Mouse (Mus musculus): ENCODE data around the gene Tgfbr3. TPM values are rescaled to one million over a fixed set of nuclear protein-coding genes. Genes with fewer than 3 reads are reported as not detected.

Tgfbr3 gene
- polyA plus RNA-seq, 1 experiment from 2014 or later = 3.4 TPM

- Histone ChIP-seq H3K9me3 (no peaks in the 10 kb centered on the region), H3K4me2 (replicated peaks) (no peak overlapping the region), H3K4me3 (replicated peaks) (no peak overlapping the region), H3K4me1 (replicated peaks) (no peaks in the 10 kb centered on the region; the same call in 1 of the 2 replicates), H3K27ac (no peak overlapping the region), H3K36me3 (no peaks in the 10 kb centered on the region), H3K9ac (replicated peaks) (no peak overlapping the region), H3K27me3 (no peaks in the 10 kb centered on the region)
- ATAC-seq = no peak
- WGBS = 87% methylated on average over 4 of the region's 4 CpGs
Measured at GRCm38 (mm10) chr5:107122622-107123021, 166.8 kb downstream of the Tgfbr3 start.

GRCm38 (mm10) chr5:107121086-107121485 is 168.3 kb downstream of the Tgfbr3 start:
- H3K4me1 ChIP-seq (replicated peaks) = no peaks in the 10 kb centered on the region; the same call in 1 of the 2 replicates
- no peak overlapping the region for H3K4me2 ChIP-seq (replicated peaks)
- ATAC-seq = no peak
- 76% methylated on average over 10 of the region's 10 CpGs for WGBS
- no peaks in the 10 kb centered on the region for H3K9me3 ChIP-seq
- no peak overlapping the region for H3K27ac ChIP-seq
- H3K27me3 ChIP-seq = no peaks in the 10 kb centered on the region
- no peak overlapping the region for H3K4me3 ChIP-seq (replicated peaks)
- H3K36me3 ChIP-seq = no peaks in the 10 kb centered on the region
- no peak overlapping the region for H3K9ac ChIP-seq (replicated peaks)

GRCm38 (mm10) chr5:107120624-107121023 is 168.8 kb downstream of the Tgfbr3 start:
- Histone ChIP-seq H3K4me3 (replicated peaks) (no peak overlapping the region), H3K9me3 (no peaks in the 10 kb centered on the region), H3K36me3 (no peaks in the 10 kb centered on the region), H3K9ac (replicated peaks) (no peak overlapping the region), H3K27ac (no peak overlapping the region), H3K4me2 (replicated peaks) (no peak overlapping the region), H3K4me1 (replicated peaks) (no peaks in the 10 kb centered on the region; the same call in 1 of the 2 replicates), H3K27me3 (no peaks in the 10 kb centered on the region)
- 91% methylated on average over 3 of the region's 3 CpGs for WGBS
- ATAC-seq = no peak

GRCm38 (mm10) chr5:107119896-107120295 is 169.5 kb downstream of the Tgfbr3 start:
- H3K4me3 ChIP-seq (replicated peaks) = no peak overlapping the region
- no peak overlapping the region for H3K4me2 ChIP-seq (replicated peaks)
- no peaks in the 10 kb centered on the region for H3K27me3 ChIP-seq
- no peak overlapping the region for H3K27ac ChIP-seq
- no peak overlapping the region for H3K9ac ChIP-seq (replicated peaks)
- no peak for ATAC-seq
- H3K4me1 ChIP-seq (replicated peaks) = no peaks in the 10 kb centered on the region
- 64% methylated on average over 6 of the region's 6 CpGs for WGBS
- no peaks in the 10 kb centered on the region for H3K36me3 ChIP-seq
- no peaks in the 10 kb centered on the region for H3K9me3 ChIP-seq

GRCm38 (mm10) chr5:107116821-107117220 is 172.6 kb downstream of the Tgfbr3 start:
- 87% methylated on average over 3 of the region's 3 CpGs for whole genome bisulfite sequencing
- Histone ChIP-seq H3K4me2 (replicated peaks) (no peak overlapping the region), H3K4me3 (replicated peaks) (no peak overlapping the region), H3K9me3 (no peaks in the 10 kb centered on the region), H3K27ac (no peak overlapping the region), H3K27me3 (no peaks in the 10 kb centered on the region), H3K9ac (replicated peaks) (no peak overlapping the region), H3K4me1 (replicated peaks) (0 out of 2 replicates have a peak, but pooled peaks cover under 1% of the 10 kb centered on the region), H3K36me3 (no peaks in the 10 kb centered on the region)
- no peak for ATAC-seq

- Histone ChIP-seq H3K27ac (no peak overlapping the region), H3K9ac (replicated peaks) (no peak overlapping the region), H3K4me1 (replicated peaks) (peaks cover 20% of the 10 kb centered on the region), H3K9me3 (no peaks in the 10 kb centered on the region), H3K27me3 (no peaks in the 10 kb centered on the region), H3K4me2 (replicated peaks) (no peak overlapping the region), H3K4me3 (replicated peaks) (no peak overlapping the region), H3K36me3 (no peaks in the 10 kb centered on the region)
- 86% methylated on average over 7 of the region's 7 CpGs for WGBS
- no peak for ATAC-seq
Measured at GRCm38 (mm10) chr5:107112656-107113275, 176.7 kb downstream of the Tgfbr3 start.

GRCm38 (mm10) chr5:107111802-107112201 is 177.6 kb downstream of the Tgfbr3 start:
- Histone ChIP-seq H3K4me2 (replicated peaks) (no peak overlapping the region), H3K36me3 (no peaks in the 10 kb centered on the region), H3K9ac (replicated peaks) (no peak overlapping the region), H3K27ac (no peak overlapping the region), H3K4me3 (replicated peaks) (no peak overlapping the region), H3K27me3 (no peaks in the 10 kb centered on the region), H3K4me1 (replicated peaks) (peaks cover 20% of the 10 kb centered on the region), H3K9me3 (no peaks in the 10 kb centered on the region)
- 67% methylated on average over 3 of the region's 3 CpGs for WGBS
- no peak for ATAC-seq

GRCm38 (mm10) chr5:107110880-107111520 is 178.4 kb downstream of the Tgfbr3 start:
- no peaks in the 10 kb centered on the region for H3K36me3 ChIP-seq
- peak; percentile 30; the same call in 1 of the 2 replicates for ATAC-seq
- no peak overlapping the region for H3K9ac ChIP-seq (replicated peaks)
- peaks cover 20% of the 10 kb centered on the region for H3K4me1 ChIP-seq (replicated peaks)
- H3K27me3 ChIP-seq = no peaks in the 10 kb centered on the region
- H3K4me2 ChIP-seq (replicated peaks) = no peak overlapping the region
- 20% methylated on average over 7 of the region's 7 CpGs for WGBS
- H3K27ac ChIP-seq = no peak overlapping the region
- no peak overlapping the region for H3K4me3 ChIP-seq (replicated peaks)
- H3K9me3 ChIP-seq = no peaks in the 10 kb centered on the region

GRCm38 (mm10) chr5:107110089-107110879 is 179.1 kb downstream of the Tgfbr3 start:
- Histone ChIP-seq H3K9ac (replicated peaks) (no peak overlapping the region), H3K27ac (no peak overlapping the region), H3K27me3 (no peaks in the 10 kb centered on the region), H3K9me3 (no peaks in the 10 kb centered on the region), H3K4me1 (replicated peaks) (peaks cover 20% of the 10 kb centered on the region), H3K4me2 (replicated peaks) (no peak overlapping the region), H3K4me3 (replicated peaks) (no peak overlapping the region), H3K36me3 (no peaks in the 10 kb centered on the region)
- 56% methylated on average over 13 of the region's 13 CpGs for WGBS
- 0 out of 2 replicates have a peak, but pooled peaks have one; percentile 24 for ATAC-seq

- no peaks in the 10 kb centered on the region for H3K27me3 ChIP-seq
- 67% methylated on average over 15 of the region's 15 CpGs for WGBS
- no peak overlapping the region for H3K27ac ChIP-seq
- H3K4me1 ChIP-seq (replicated peaks) = peaks cover 20% of the 10 kb centered on the region
- no peak overlapping the region for H3K9ac ChIP-seq (replicated peaks)
- no peaks in the 10 kb centered on the region for H3K36me3 ChIP-seq
- H3K4me2 ChIP-seq (replicated peaks) = no peak overlapping the region
- H3K4me3 ChIP-seq (replicated peaks) = no peak overlapping the region
- no peaks in the 10 kb centered on the region for H3K9me3 ChIP-seq
- no peak for ATAC-seq
Measured at GRCm38 (mm10) chr5:107109416-107109815, 180.0 kb downstream of the Tgfbr3 start.

- no peaks in the 10 kb centered on the region for H3K9me3 ChIP-seq
- no peak overlapping the region for H3K4me2 ChIP-seq (replicated peaks)
- H3K4me3 ChIP-seq (replicated peaks) = no peak overlapping the region
- no peak for ATAC-seq
- H3K9ac ChIP-seq (replicated peaks) = no peak overlapping the region
- WGBS = 85% methylated on average over 12 of the region's 12 CpGs
- H3K27me3 ChIP-seq = no peaks in the 10 kb centered on the region
- no peak overlapping the region for H3K27ac ChIP-seq
- peaks cover 21% of the 10 kb centered on the region for H3K4me1 ChIP-seq (replicated peaks)
- H3K36me3 ChIP-seq = no peaks in the 10 kb centered on the region
Measured at GRCm38 (mm10) chr5:107106793-107107192, 182.6 kb downstream of the Tgfbr3 start.

- no peak overlapping the region for H3K27ac ChIP-seq
- no peaks in the 10 kb centered on the region for H3K36me3 ChIP-seq
- H3K9ac ChIP-seq (replicated peaks) = no peak overlapping the region
- H3K9me3 ChIP-seq = no peaks in the 10 kb centered on the region
- peaks cover 18% of the 10 kb centered on the region for H3K4me1 ChIP-seq (replicated peaks)
- no peak overlapping the region for H3K4me2 ChIP-seq (replicated peaks)
- no peak for ATAC-seq
- 79% methylated on average over 2 of the region's 2 CpGs for WGBS
- H3K27me3 ChIP-seq = no peaks in the 10 kb centered on the region
- no peak overlapping the region for H3K4me3 ChIP-seq (replicated peaks)
Measured at GRCm38 (mm10) chr5:107106139-107106538, 183.3 kb downstream of the Tgfbr3 start.
